Mouse (Mus musculus) forebrain, postnatal 0 days (tissue): ENCODE measurements at regions not wholly inside any gene's neighbourhood (a gene's known extent, or its start where the extent isn't known, plus 50 kb on each side); places are given as distances from the start of the nearest gene placed in this dataset.

Source experiments
- ATAC-seq: fragments of 200-750 bp; cut with Nextera tagmentation; 2 replicates; pipeline ENCODE4 v1.8.0; 2017; ENCODE audit warnings: mild to moderate bottlenecking, moderate library complexity
- DNase-seq: peaks from one replicate; pipeline ENCODE4 v3.0.0-alpha.2; 2015
- H3K27ac ChIP-seq: fragments of 300-500 bp; sonication (generic); 2 replicates; pipeline ENCODE4 v1.5.1; 2014; ENCODE audit warnings: low read depth, mild to moderate bottlenecking, antibody characterized with exemption, low read length, moderate library complexity, mixed read lengths
- H3K27me3 ChIP-seq: fragments of 300-500 bp; sonication (generic); 2 replicates; pipeline ENCODE4 v1.6.1; 2014; ENCODE audit warnings: mild to moderate bottlenecking, low read length, mixed read lengths; ENCODE audit not compliant: insufficient read depth
- H3K36me3 ChIP-seq: fragments of 300-500 bp; sonication (generic); 2 replicates; pipeline ENCODE4 v1.6.1; 2014; ENCODE audit warnings: mild to moderate bottlenecking, moderate library complexity; ENCODE audit not compliant: insufficient read depth
- H3K4me1 ChIP-seq: fragments of 300-500 bp; sonication (generic); 2 replicates; pipeline ENCODE4 v1.6.1; 2014; ENCODE audit warnings: antibody characterized with exemption; ENCODE audit not compliant: insufficient read depth
- H3K4me2 ChIP-seq: fragments of 300-500 bp; sonication (generic); 2 replicates; pipeline ENCODE4 v1.6.1; 2014; ENCODE audit warnings: low read depth, mild to moderate bottlenecking, moderate library complexity
- H3K4me3 ChIP-seq: fragments of 300-500 bp; sonication (generic); 2 replicates; pipeline ENCODE4 v1.5.1; 2014; ENCODE audit warnings: low read depth, low read length, mixed read lengths
- H3K9ac ChIP-seq: fragments of 300-500 bp; sonication (generic); 2 replicates; pipeline ENCODE4 v1.6.1; 2014; ENCODE audit warnings: mild to moderate bottlenecking
- H3K9me3 ChIP-seq: fragments of 300-500 bp; sonication (generic); 2 replicates; pipeline ENCODE4 v1.6.1; 2016; ENCODE audit warnings: low read length
- CTCF ChIP-seq: sonication (generic); IDR thresholded peaks from 2 replicates; pipeline ENCODE4 v1.5.1; 2016; ENCODE audit warnings: antibody characterized with exemption, control low read depth, low read depth
- WGBS: fragments of 180-500 bp; shearing (Covaris S2); extraction: QIAGEN DNeasy Blood & Tissue Kit; methylation state at CpG from one replicate; pipeline ENCODE4 v1.1.7; 2014; 5-methylcytosine and 5-hydroxymethylcytosine counted together

DNA sequence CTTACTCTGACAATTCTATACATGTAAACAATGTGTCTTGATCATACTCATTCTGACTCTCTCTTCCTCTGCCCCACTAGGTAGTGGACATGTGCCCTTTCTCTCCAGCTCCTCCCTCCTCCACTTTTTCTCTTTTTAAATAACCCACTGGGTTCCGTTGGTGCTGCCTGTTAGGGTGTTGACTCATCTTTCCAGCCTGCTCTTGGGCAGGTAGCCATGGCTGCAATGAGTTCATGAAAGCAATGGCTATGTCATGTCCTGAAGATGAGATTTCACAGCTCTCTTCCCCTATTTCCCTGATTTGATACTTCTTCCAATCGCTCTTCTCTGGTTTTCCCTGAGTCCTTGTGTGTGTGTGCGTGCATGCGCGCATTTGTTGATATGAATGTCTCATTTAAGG lies 70.9 kb upstream of the Ptch1 start:
- ATAC-seq, result no peak
- Histone ChIP-seq H3K27ac (no peak overlapping the region), H3K9me3 (no peaks in the 10 kb centered on the region), H3K4me2 (no peak overlapping the region), H3K4me1 (no peaks in the 10 kb centered on the region), H3K9ac (no peak overlapping the region), H3K27me3 (no peaks in the 10 kb centered on the region), H3K36me3 (no peaks in the 10 kb centered on the region), H3K4me3 (no peak overlapping the region)
- no peak for DNase-seq
- WGBS, result 91% methylated on average over 5 of the region's 5 CpGs
- TF ChIP-seq CTCF, result no peak

DNA sequence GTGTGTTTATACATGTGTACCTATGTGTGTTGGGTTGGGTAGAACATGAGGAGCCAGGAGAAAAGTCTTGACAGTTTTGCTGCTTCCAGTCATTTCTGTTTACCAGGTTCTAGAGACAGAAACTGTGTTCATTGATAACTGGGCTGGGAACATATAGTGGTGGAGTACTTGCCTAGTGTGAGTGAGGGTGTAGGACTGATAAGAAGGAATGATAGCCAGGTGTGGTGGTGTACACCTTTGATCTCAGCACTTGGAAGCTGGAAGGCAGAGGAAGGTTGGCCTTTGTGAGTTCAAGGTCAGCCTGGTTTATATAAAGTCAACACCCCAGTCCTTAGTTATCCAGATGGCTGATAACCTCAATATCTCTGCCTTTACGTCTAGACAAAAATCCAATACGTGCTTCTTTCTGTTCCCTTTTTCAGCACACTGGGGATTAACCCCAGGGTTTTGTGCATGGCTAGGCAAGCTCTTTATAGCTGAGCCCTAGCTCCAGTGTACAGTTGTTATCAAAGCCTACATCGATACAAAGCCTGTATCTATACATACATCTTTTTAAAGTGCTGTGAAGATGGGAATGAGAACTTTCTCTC lies 75.8 kb upstream of the Ptch1 start:
- WGBS, result 80% methylated on average over 3 of the region's 3 CpGs
- no peaks in the 10 kb centered on the region for H3K27me3 ChIP-seq
- TF ChIP-seq CTCF, result no peak
- DNase-seq (no peak), ATAC-seq (no peak)
- H3K4me2 ChIP-seq, result no peak overlapping the region
- no peak overlapping the region for H3K9ac ChIP-seq
- no peak overlapping the region for H3K4me3 ChIP-seq
- no peaks in the 10 kb centered on the region for H3K9me3 ChIP-seq
- H3K36me3 ChIP-seq, result no peaks in the 10 kb centered on the region
- no peaks in the 10 kb centered on the region for H3K4me1 ChIP-seq
- H3K27ac ChIP-seq, result no peak overlapping the region

DNA sequence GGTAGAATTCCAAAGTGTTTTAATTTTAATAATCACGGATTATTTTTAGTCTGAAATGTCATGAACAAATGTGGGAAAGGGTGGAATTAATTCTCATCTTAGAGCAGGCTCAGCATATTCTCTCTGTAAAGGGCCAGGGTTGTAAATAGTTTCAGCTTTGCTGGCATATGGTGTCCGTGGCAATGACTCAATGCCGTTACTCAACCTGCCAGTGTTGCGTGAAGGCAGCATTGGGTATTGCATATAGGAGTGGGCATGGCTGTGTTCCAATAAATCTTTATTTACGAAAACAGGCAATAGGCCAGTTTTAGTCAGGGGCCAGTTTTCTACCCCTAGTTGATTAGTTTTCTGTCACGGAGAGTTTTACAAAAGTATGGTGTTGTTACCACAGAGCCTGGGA lies 81.1 kb upstream of the Ptch1 start:
- H3K4me2 ChIP-seq, result no peak overlapping the region
- WGBS, result 50% methylated on average over 6 of the region's 6 CpGs
- H3K27ac ChIP-seq, result no peak overlapping the region
- no peak overlapping the region for H3K9ac ChIP-seq
- ATAC-seq, result no peak
- H3K36me3 ChIP-seq, result no peaks in the 10 kb centered on the region
- no peaks in the 10 kb centered on the region for H3K9me3 ChIP-seq
- DNase-seq, result no peak
- no peaks in the 10 kb centered on the region for H3K27me3 ChIP-seq
- no peaks in the 10 kb centered on the region for H3K4me1 ChIP-seq
- no peak overlapping the region for H3K4me3 ChIP-seq
- TF ChIP-seq CTCF, result no peak

DNA sequence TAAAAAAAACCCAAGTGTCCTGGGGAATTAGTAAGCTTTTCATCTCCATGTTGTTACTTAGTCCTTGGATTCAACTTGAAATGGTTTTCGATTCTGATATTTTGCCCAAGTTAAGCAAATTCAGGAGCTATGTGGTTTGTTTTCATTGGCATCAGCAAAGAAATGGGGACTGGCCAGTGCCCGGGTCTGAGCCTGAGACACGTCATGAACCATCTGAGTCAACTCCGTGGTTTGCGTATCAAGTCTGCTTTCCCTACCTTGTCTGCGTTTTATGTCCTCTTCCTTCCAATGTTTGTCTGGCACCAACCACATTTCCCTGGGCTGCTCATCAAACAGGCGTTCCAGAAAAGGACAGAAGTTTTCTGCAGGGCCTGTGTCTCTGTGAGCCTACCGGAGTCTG lies 83.7 kb upstream of the Ptch1 start:
- DNase-seq, result no peak
- H3K4me2 ChIP-seq, result no peak overlapping the region
- no peak for TF ChIP-seq CTCF
- no peaks in the 10 kb centered on the region for H3K36me3 ChIP-seq
- H3K27ac ChIP-seq, result no peak overlapping the region
- no peak overlapping the region for H3K9ac ChIP-seq
- H3K27me3 ChIP-seq, result no peaks in the 10 kb centered on the region
- no peak for ATAC-seq
- WGBS, result 95% methylated on average over 8 of the region's 8 CpGs
- H3K4me1 ChIP-seq, result no peaks in the 10 kb centered on the region
- no peaks in the 10 kb centered on the region for H3K9me3 ChIP-seq
- no peak overlapping the region for H3K4me3 ChIP-seq

DNA sequence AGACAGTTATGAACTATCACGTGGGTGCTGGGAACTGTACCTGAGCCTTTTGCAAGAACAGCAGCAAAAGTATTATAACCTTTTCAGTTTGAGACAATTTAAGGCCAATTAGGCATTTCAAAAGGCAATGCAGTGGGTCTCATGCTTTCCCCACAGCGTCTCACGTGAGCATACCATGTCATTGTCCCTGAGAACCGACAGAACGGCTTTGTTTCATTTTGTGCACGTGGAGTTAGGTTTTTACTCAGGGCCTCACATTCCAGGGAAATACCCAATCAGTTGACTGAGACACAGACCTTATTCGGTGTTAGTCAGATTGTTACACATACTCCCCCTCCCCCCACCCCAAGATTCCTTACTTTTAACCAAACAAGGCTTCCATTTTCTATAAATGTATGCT lies 86.0 kb upstream of the Ptch1 start:
- ATAC-seq (no peak), DNase-seq (no peak)
- Histone ChIP-seq H3K9me3 (no peaks in the 10 kb centered on the region), H3K9ac (no peak overlapping the region), H3K27ac (no peak overlapping the region), H3K27me3 (no peaks in the 10 kb centered on the region), H3K4me3 (no peak overlapping the region), H3K4me2 (no peak overlapping the region), H3K4me1 (no peaks in the 10 kb centered on the region), H3K36me3 (no peaks in the 10 kb centered on the region)
- WGBS, result 79% methylated on average over 7 of the region's 7 CpGs
- no peak for TF ChIP-seq CTCF

DNA sequence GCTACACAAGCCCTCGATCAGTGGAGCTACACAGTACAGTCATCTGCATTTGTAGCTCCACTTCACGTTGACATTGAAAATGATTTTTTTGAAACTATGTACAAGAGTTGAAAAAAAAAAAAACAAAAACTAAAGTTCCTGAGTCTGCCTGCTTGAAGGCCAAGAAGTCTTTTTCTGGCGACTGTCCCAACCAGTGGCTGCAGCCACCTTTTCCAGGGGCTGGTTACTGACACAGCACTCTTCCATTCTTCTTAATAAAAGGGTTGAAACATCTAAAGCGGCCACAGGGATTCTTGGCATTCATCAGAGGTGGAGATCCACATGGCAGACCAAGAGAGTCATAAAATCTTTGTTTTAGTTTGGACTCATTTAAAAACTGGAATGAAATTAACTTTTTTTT lies 87.0 kb upstream of the Ptch1 start:
- DNase-seq, result no peak
- ATAC-seq, result no peak
- H3K4me1 ChIP-seq, result no peaks in the 10 kb centered on the region

DNA sequence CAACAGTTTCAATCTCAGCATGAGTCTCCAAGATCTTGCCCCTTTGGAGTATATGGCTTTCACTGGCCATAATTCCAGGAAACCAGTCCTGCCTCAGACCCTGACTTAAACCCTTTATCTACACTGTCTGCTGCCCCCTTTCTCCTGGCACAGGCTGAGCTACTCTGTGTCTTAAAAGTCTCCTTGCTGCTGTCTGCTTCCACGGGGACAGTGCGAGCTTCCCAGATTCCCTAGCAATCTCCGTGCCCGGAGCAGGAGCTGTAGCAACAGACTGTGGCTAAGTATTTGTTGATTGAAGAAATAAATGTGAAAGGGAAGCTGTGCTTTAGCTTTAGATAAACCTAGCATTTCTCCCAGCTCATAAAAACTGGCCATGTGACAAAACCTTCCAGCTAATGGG lies 95.2 kb upstream of the Ptch1 start:
- DNase-seq, result no peak
- TF ChIP-seq CTCF, result no peak

More for the DNA sequence above, 87.0 kb upstream of the Ptch1 start:
- Histone ChIP-seq H3K36me3 (no peaks in the 10 kb centered on the region), H3K27ac (no peak overlapping the region), H3K9me3 (no peaks in the 10 kb centered on the region), H3K4me2 (no peak overlapping the region), H3K9ac (no peak overlapping the region), H3K27me3 (no peaks in the 10 kb centered on the region), H3K4me3 (no peak overlapping the region)
- WGBS, result 76% methylated on average over 4 of the region's 4 CpGs
- no peak for TF ChIP-seq CTCF

More for the DNA sequence above, 95.2 kb upstream of the Ptch1 start:
- Histone ChIP-seq H3K27ac (no peak overlapping the region), H3K4me2 (no peak overlapping the region), H3K27me3 (no peaks in the 10 kb centered on the region), H3K4me1 (no peaks in the 10 kb centered on the region), H3K36me3 (no peaks in the 10 kb centered on the region), H3K9ac (no peak overlapping the region), H3K9me3 (no peaks in the 10 kb centered on the region), H3K4me3 (no peak overlapping the region)
- WGBS, result 31% methylated on average over 4 of the region's 4 CpGs
- no peak; the same call in 1 of the 2 replicates for ATAC-seq
